Mouse (Mus musculus) small intestine, adult 2 months (tissue): ENCODE results near the gene Polr3a.

ENCODE experiments used
- CTCF ChIP-seq: fragments of 200-500 bp; IDR thresholded peaks from 2 replicates; pipeline ENCODE4 v1.5.1; 2012; ENCODE audit warnings: low read depth, mild to moderate bottlenecking, control low read depth, inconsistent platforms, low read length, moderate library complexity, mixed read lengths; ENCODE audit not compliant: insufficient replicate concordance, insufficient read length; ENCODE audit errors: extremely low read depth
- POLR2A ChIP-seq: fragments of 200-500 bp; IDR thresholded peaks from 2 replicates; pipeline ENCODE4 v1.6.1; 2012; ENCODE audit warnings: low read depth, mild to moderate bottlenecking, control low read depth, inconsistent platforms, low read length, moderate library complexity

DNA sequence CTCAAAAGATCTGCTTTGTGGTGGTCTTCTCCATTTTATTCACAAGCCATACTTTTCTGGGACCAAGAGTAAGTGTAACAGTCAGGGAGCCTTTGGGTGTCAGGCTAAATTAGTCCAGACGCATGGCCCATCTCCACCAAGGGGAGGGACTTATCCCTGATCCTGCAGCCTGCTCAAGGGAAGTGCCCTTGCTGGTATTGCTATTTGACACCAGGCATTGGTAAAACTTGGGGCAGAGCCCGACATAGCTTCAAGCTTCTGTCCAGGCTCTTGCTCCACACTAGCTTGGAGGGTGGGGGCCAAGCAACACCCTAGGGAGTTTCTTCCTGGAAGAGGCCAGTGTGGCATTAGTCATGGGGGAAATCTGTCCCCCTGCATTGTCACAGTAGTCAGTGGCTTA is 23.8 kb upstream of the Polr3a start:
- no peak for TF ChIP-seq POLR2A
- TF ChIP-seq CTCF: no peak
